Comparison of ENCODE assay signal across 13 mouse cellular contexts in the genomic region with DNA sequence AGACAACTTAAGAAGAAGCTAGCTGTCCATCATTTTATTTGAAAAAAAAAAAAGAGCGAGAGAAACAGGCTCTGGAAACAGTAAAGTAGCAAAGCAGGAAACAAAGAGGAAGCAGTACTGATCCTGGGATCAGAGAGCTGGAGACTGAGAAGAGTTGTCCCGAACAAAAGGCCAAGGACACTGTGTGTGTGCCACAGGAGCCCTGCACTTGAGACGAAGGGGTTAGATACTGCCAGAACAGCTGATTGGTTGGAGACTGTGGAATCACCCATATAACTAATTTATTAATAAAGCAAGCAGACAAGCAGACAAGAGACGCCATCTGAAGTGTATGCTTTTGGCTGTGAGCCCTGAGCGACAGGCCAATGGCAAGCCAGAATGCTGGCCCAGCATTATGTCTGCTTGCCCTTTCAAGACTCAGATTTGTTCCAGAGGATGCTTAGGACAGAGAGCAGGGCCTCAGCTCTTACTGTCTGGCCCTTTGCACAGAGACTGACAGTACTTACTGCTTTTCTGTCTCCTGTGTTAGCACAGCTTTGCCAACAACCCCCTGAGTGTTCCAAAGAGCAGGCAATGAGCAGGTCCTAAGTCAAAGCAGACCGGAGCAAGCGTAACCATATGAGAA.
A peak's percentile ranks its signal among the peaks of the same experiment; 100 is the strongest.
DNase-seq lines count a peak whose midpoint lies in the region; ATAC-seq and TF ChIP-seq lines count a peak whose summit lies in the region.
"Had no signal": no experiment of that assay in that cellular context is flagged by ENCODE, and none has a peak within 500 bp of the region (broad histone marks: within the 10 kb centered on the region; RNA-seq: fewer than 3 reads in every experiment).

No protein-coding gene starts in this region.

- H3K4me1 ChIP-seq in midbrain, embryonic 12.5 days, result peaks cover 6% of the 10 kb centered on the region; the same call in 1 of the 2 replicates
- peaks cover 7% of the 10 kb centered on the region for H3K4me1 ChIP-seq in midbrain, embryonic 10.5 days
- peaks cover 18% of the 10 kb centered on the region for H3K4me1 ChIP-seq in forebrain, embryonic 15.5 days
- no peaks in the 10 kb centered on the region for H3K4me1 ChIP-seq in lung, adult 2 months (ENCODE audit: control insufficient read depth, insufficient read depth, low read length)
- H3K4me1 ChIP-seq: intestine, embryonic 15.5 days had no signal

- no peak overlapping the region for H3K4me2 ChIP-seq in midbrain, embryonic 12.5 days (replicated peaks)
- no peak overlapping the region for H3K4me2 ChIP-seq in forebrain, embryonic 15.5 days (replicated peaks)
- H3K4me2 ChIP-seq: intestine, embryonic 15.5 days had no signal

- H3K4me3 ChIP-seq in midbrain, embryonic 12.5 days, result no peak overlapping the region
- H3K4me3 ChIP-seq in midbrain, embryonic 10.5 days, result no peak overlapping the region
- no peak overlapping the region for H3K4me3 ChIP-seq in forebrain, embryonic 15.5 days
- H3K4me3 ChIP-seq in lung, adult 2 months (replicated peaks; ENCODE audit: extremely low read depth, low read depth, low read length), result no peak overlapping the region
- H3K4me3 ChIP-seq: intestine, embryonic 15.5 days had no signal

- DNase-seq in adrenal gland, postnatal 14 days, result peak; percentile 6
- no peak for DNase-seq in adrenal gland, adult 8-10 months
- DNase-seq in midbrain, embryonic 10.5 days (ENCODE audit: low spot score), result no peak
- peak; percentile 49 for DNase-seq in retina, postnatal 1 day
- DNase-seq in embryo, embryonic 10 days (ENCODE audit: low spot score), result no peak
- DNase-seq in lung, adult 2 months, result no peak
- DNase-seq: gastrocnemius, postnatal 10 days; lung, postnatal 10 days; spleen, adult 18-20 months had no signal

- H3K36me3 ChIP-seq in midbrain, embryonic 12.5 days, result no peaks in the 10 kb centered on the region
- H3K36me3 ChIP-seq in midbrain, embryonic 10.5 days, result no peaks in the 10 kb centered on the region
- H3K36me3 ChIP-seq in forebrain, embryonic 15.5 days, result no peaks in the 10 kb centered on the region
- H3K36me3 ChIP-seq: G1E; intestine, embryonic 15.5 days had no signal

- 0 out of 2 replicates have a peak overlapping the region, but pooled peaks have one; percentile 25 for H3K27ac ChIP-seq in midbrain, embryonic 12.5 days (replicated peaks)
- no peak overlapping the region for H3K27ac ChIP-seq in midbrain, embryonic 10.5 days (replicated peaks)
- no peak overlapping the region for H3K27ac ChIP-seq in forebrain, embryonic 15.5 days (replicated peaks)
- H3K27ac ChIP-seq: intestine, embryonic 15.5 days had no signal

- H3K27me3 ChIP-seq in midbrain, embryonic 12.5 days, result no peaks in the 10 kb centered on the region
- no peaks in the 10 kb centered on the region for H3K27me3 ChIP-seq in midbrain, embryonic 10.5 days (ENCODE audit: low read depth, poor library complexity, severe bottlenecking)
- no peaks in the 10 kb centered on the region for H3K27me3 ChIP-seq in forebrain, embryonic 15.5 days
- H3K27me3 ChIP-seq: intestine, embryonic 15.5 days had no signal

- no peak; the same call in 1 of the 2 replicates for ATAC-seq in midbrain, embryonic 12.5 days (ENCODE audit: low FRiP score, low read depth)
- peak; percentile 67 for ATAC-seq in forebrain, embryonic 15.5 days (replicated peaks)
- ATAC-seq: intestine, embryonic 15.5 days had no signal

- TF ChIP-seq CTCF in lung, adult 2 months (IDR thresholded peaks at IDR 0.05; ENCODE audit: insufficient read depth, low read length), result no peak

- no peak overlapping the region for H3K9ac ChIP-seq in midbrain, embryonic 12.5 days (replicated peaks)
- H3K9ac ChIP-seq in forebrain, embryonic 15.5 days (replicated peaks), result no peak overlapping the region
- H3K9ac ChIP-seq: intestine, embryonic 15.5 days had no signal

- H3K9me3 ChIP-seq in midbrain, embryonic 12.5 days, result no peaks in the 10 kb centered on the region
- no peaks in the 10 kb centered on the region for H3K9me3 ChIP-seq in midbrain, embryonic 10.5 days (replicated peaks)
- no peaks in the 10 kb centered on the region for H3K9me3 ChIP-seq in forebrain, embryonic 15.5 days
- H3K9me3 ChIP-seq: intestine, embryonic 15.5 days had no signal

- no peak for TF ChIP-seq POLR2A in lung, adult 2 months (IDR thresholded peaks at IDR 0.05; ENCODE audit: borderline replicate concordance, extremely low read depth, low read depth, low read length)

- WGBS in midbrain, embryonic 12.5 days, result 68% methylated on average over 7 of the region's 7 CpGs
- 82% methylated on average over 7 of the region's 7 CpGs for WGBS in midbrain, embryonic 10.5 days
- WGBS in forebrain, embryonic 15.5 days, result 48% methylated on average over 7 of the region's 7 CpGs
- WGBS in lung, adult 2 months, result 64% methylated on average over 7 of the region's 7 CpGs

Comparison
In these comparisons a context has a peak if more than half of its experiments do, and no peak if none do; other contexts are left out.
1. DNase-seq: peak in adrenal gland, postnatal 14 days (single experiment) and retina, postnatal 1 day (single experiment); none in adrenal gland, adult 8-10 months (single experiment), midbrain, embryonic 10.5 days (single experiment), embryo, embryonic 10 days (single experiment) and lung, adult 2 months (single experiment).